Mouse (Mus musculus): ENCODE measurements at regions not wholly inside any gene's neighbourhood (a gene's known extent, or its start where the extent isn't known, plus 50 kb on each side); places are given as distances from the start of the nearest gene placed in this dataset.
"Not testable (repeated sequence)": the region's sequence is repeated elsewhere in the genome, so short reads cannot be mapped to it uniquely, and the experiment has no call there.

- no peak overlapping the region for H3K4me2 ChIP-seq (ENCODE audit: low read depth, low read length)
- no peak for ATAC-seq
- H3K27ac ChIP-seq (ENCODE audit: low read depth), result no peak overlapping the region
- DNase-seq, result no peak
- no peaks in the 10 kb centered on the region for H3K36me3 ChIP-seq (replicated peaks; ENCODE audit: insufficient read depth, low read length)
- H3K4me1 ChIP-seq (ENCODE audit: insufficient read depth), result no peaks in the 10 kb centered on the region
- TF ChIP-seq CTCF (IDR thresholded peaks at IDR 0.05; ENCODE audit: low read depth), result no peak
- no peak for TF ChIP-seq EP300 (IDR thresholded peaks at IDR 0.05; ENCODE audit: low read depth)
- H3K9me3 ChIP-seq (ENCODE audit: low read length), result no peaks in the 10 kb centered on the region
- no peaks in the 10 kb centered on the region for H3K27me3 ChIP-seq (ENCODE audit: insufficient read depth, low read length)
- H3K4me3 ChIP-seq (ENCODE audit: low read depth, low read length), result no peak overlapping the region
- H3K9ac ChIP-seq (replicated peaks), result no peak overlapping the region
- WGBS (ENCODE audit: insufficient replicate concordance), result 59% methylated on average over 6 of the region's 6 CpGs
These were observed 69.4 kb upstream of the Dph6 start for GRCm38 (mm10) chr2:114723971-114724666.

GRCm38 (mm10) chr2:114727197-114727596 is 72.4 kb upstream of the Dph6 start:
- no peak for DNase-seq
- H3K9me3 ChIP-seq (ENCODE audit: low read length), result no peaks in the 10 kb centered on the region
- H3K4me1 ChIP-seq (ENCODE audit: insufficient read depth), result no peaks in the 10 kb centered on the region
- H3K4me2 ChIP-seq (ENCODE audit: low read depth, low read length), result no peak overlapping the region
- no peaks in the 10 kb centered on the region for H3K36me3 ChIP-seq (replicated peaks; ENCODE audit: insufficient read depth, low read length)
- H3K27ac ChIP-seq (ENCODE audit: low read depth), result no peak overlapping the region
- H3K27me3 ChIP-seq (ENCODE audit: insufficient read depth, low read length), result no peaks in the 10 kb centered on the region
- H3K4me3 ChIP-seq (ENCODE audit: low read depth, low read length), result no peak overlapping the region
- TF ChIP-seq EP300 (IDR thresholded peaks at IDR 0.05; ENCODE audit: low read depth) (no peak), CTCF (IDR thresholded peaks at IDR 0.05; ENCODE audit: low read depth) (no peak)
- ATAC-seq, result no peak
- 82% methylated on average over 1 of the region's 1 CpGs for WGBS (ENCODE audit: insufficient replicate concordance)
- no peak overlapping the region for H3K9ac ChIP-seq (replicated peaks)

GRCm38 (mm10) chr2:114734861-114735569 is 80.3 kb upstream of the Dph6 start:
- H3K27ac ChIP-seq (ENCODE audit: low read depth), result no peak overlapping the region
- no peaks in the 10 kb centered on the region for H3K9me3 ChIP-seq (ENCODE audit: low read length)
- TF ChIP-seq EP300 (IDR thresholded peaks at IDR 0.05; ENCODE audit: low read depth) (no peak), CTCF (IDR thresholded peaks at IDR 0.05; ENCODE audit: low read depth) (no peak)
- H3K4me3 ChIP-seq (ENCODE audit: low read depth, low read length), result no peak overlapping the region
- no peak overlapping the region for H3K9ac ChIP-seq (replicated peaks)
- 48% methylated on average over 4 of the region's 4 CpGs for WGBS (ENCODE audit: insufficient replicate concordance)
- no peaks in the 10 kb centered on the region for H3K36me3 ChIP-seq (replicated peaks; ENCODE audit: insufficient read depth, low read length)
- DNase-seq, result no peak
- H3K4me1 ChIP-seq (ENCODE audit: insufficient read depth), result no peaks in the 10 kb centered on the region
- H3K4me2 ChIP-seq (ENCODE audit: low read depth, low read length), result no peak overlapping the region
- no peak for ATAC-seq
- H3K27me3 ChIP-seq (ENCODE audit: insufficient read depth, low read length), result no peaks in the 10 kb centered on the region

GRCm38 (mm10) chr2:114739421-114740212 is 84.9 kb upstream of the Dph6 start:
- WGBS (ENCODE audit: insufficient replicate concordance), result 70% methylated on average over 11 of the region's 11 CpGs
- no peak for DNase-seq

GRCm38 (mm10) chr2:114763276-114763675 is 108.5 kb upstream of the Dph6 start:
- no peaks in the 10 kb centered on the region for H3K27me3 ChIP-seq (ENCODE audit: insufficient read depth, low read length)
- TF ChIP-seq EP300 (IDR thresholded peaks at IDR 0.05; ENCODE audit: low read depth) (no peak), CTCF (IDR thresholded peaks at IDR 0.05; ENCODE audit: low read depth) (no peak)
- no peak overlapping the region for H3K4me2 ChIP-seq (ENCODE audit: low read depth, low read length)
- no peak for ATAC-seq
- no peaks in the 10 kb centered on the region for H3K36me3 ChIP-seq (replicated peaks; ENCODE audit: insufficient read depth, low read length)
- DNase-seq, result no peak
- no peaks in the 10 kb centered on the region for H3K9me3 ChIP-seq (ENCODE audit: low read length)
- no peak overlapping the region for H3K9ac ChIP-seq (replicated peaks)
- H3K4me3 ChIP-seq (ENCODE audit: low read depth, low read length), result no peak overlapping the region
- WGBS (ENCODE audit: insufficient replicate concordance), result 69% methylated on average over 4 of the region's 4 CpGs
- H3K27ac ChIP-seq (ENCODE audit: low read depth), result no peak overlapping the region
- H3K4me1 ChIP-seq (ENCODE audit: insufficient read depth), result no peaks in the 10 kb centered on the region

More at GRCm38 (mm10) chr2:114739421-114740212, 84.9 kb upstream of the Dph6 start:
- ATAC-seq, result no peak
- no peaks in the 10 kb centered on the region for H3K4me1 ChIP-seq (ENCODE audit: insufficient read depth)
- H3K27me3 ChIP-seq (ENCODE audit: insufficient read depth, low read length), result no peaks in the 10 kb centered on the region
- H3K9me3 ChIP-seq (ENCODE audit: low read length), result no peaks in the 10 kb centered on the region
- H3K27ac ChIP-seq (ENCODE audit: low read depth), result no peak overlapping the region
- no peak for TF ChIP-seq EP300 (IDR thresholded peaks at IDR 0.05; ENCODE audit: low read depth)
- no peak for TF ChIP-seq CTCF (IDR thresholded peaks at IDR 0.05; ENCODE audit: low read depth)
- H3K36me3 ChIP-seq (replicated peaks; ENCODE audit: insufficient read depth, low read length), result no peaks in the 10 kb centered on the region
- no peak overlapping the region for H3K9ac ChIP-seq (replicated peaks)
- no peak overlapping the region for H3K4me3 ChIP-seq (ENCODE audit: low read depth, low read length)
- H3K4me2 ChIP-seq (ENCODE audit: low read depth, low read length), result no peak overlapping the region

GRCm38 (mm10) chr2:114773723-114774122 is 119.0 kb upstream of the Dph6 start:
- H3K9me3 ChIP-seq (ENCODE audit: low read length); H3K4me1 ChIP-seq (ENCODE audit: insufficient read depth); ATAC-seq; H3K9ac ChIP-seq (replicated peaks); DNase-seq; H3K4me3 ChIP-seq (ENCODE audit: low read depth, low read length); H3K27ac ChIP-seq (ENCODE audit: low read depth); H3K36me3 ChIP-seq (replicated peaks; ENCODE audit: insufficient read depth, low read length); H3K27me3 ChIP-seq (ENCODE audit: insufficient read depth, low read length); H3K4me2 ChIP-seq (ENCODE audit: low read depth, low read length): not testable (repeated sequence)
- WGBS (ENCODE audit: insufficient replicate concordance), result 82% methylated on average over 6 of the region's 6 CpGs
